Mouse (Mus musculus): ENCODE results near the gene Rab1a.

Rab1a gene

DNA sequence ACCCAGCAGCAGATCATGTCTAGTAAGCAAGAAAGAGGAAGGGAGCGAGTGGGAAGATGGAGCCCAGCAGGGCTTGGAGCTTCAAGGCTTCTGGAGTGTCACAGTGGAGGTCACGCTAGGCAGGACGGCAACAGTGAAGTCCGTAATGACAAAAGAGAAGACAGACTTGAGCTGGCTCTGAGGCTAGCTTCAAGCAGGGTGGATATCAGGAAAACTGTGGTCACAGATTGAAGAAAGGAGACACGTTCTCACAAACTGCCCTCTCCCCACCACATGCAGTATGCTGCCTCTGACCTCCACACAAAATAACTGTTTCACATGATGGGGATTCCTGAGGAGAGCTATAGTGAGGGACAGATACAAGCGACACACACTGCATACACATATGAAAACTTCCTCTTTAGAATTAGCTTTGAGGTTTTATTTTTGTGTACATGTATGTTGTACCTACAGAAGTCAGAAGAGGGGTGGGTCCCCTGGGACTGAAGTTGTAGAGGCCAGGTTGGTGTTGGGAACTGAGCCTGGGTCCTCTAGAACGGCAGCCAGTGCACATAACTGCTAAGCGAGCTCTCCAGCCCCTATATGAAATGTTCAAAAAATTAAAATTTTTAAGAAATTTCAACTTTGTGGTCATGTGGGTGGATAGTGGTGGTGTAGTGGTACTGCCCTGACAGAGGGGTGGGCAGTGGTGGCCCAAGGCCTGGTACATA lies 46.1 kb downstream of the Rab1a start:
- no peak for DNase-seq (ENCODE audit: low spot score)

DNA sequence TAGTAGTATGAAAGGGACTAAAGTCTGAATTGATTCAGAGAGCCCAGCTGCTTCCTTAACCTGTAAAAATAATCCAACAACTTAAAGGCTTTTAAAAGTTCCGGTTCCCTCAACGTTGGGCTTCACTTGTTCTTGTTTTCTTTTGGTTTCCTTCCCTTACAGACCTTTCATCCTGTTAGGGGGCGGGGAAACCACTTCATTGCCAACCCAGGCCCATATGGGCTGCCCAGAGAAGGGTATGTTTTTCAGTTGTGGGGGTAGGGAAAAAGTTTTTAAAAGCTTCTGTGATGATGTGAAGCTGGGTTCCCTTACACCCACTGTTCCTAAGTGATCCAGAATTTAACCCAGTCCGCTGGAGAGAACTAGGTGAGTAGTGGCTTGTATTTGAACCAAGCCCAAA lies 47.0 kb downstream of the Rab1a start:
- no peak for DNase-seq (ENCODE audit: low spot score)

DNA sequence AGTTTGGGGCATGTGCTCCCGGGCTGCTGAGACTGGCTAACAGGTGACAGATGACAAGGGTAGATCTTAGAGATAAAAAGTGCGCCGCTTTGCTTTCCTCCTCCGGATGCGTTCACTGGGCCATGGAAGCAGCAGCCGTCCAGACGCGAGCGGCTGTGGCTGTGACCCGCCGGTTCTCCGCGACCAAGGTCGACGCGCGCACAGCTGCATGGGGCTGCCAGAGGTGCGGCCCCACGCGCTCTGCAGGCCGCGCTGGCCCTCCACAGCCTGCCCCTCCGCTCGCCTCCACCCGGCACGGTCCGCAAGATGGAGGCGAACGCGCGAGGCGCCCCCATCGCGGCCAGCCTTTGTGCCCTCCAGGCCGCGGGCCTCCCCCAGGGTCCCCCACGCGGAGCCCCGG lies 47.6 kb downstream of the Rab1a start:
- DNase-seq (ENCODE audit: low spot score) = peak; percentile 34

DNA sequence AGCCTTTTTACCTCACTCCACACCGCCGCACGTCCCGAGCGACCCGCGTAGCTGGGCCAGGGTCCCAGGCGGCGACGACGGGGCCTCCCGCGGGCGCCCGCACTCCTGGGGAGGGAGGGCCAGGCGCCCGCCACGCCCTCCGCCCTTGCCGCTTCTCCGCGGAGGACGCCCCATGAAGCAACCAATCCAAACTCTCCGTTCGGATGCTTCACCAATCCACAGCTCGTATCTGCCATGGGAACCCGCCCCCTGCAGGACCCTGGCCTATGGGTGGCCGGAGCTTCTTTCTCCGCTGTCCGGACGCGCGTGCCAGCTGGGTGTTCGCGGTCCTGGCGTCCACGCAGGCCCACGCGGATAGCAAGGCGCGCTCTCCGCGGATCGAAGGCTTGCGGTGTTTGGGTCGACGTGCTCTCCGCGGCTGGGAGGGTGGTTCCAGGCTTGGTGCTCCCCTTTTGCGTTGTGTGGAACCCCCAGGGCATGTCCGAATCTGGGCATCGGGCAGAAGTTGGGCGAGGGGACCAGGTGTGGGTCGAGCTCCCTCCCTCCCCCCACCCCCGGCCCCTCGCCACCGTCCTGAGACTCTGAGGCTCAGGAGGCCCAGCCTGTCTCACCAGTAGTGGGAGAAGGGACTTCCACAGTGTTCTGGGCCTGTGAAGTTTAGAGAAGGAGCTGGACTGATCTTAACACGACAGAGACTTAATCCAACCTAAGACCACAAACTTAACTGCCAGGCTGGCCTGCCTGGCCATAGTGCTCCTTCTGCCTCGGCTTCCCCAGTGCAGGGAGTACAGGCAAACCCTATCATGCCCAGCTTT lies 48.3 kb downstream of the Rab1a start, which contains the start of gene Cep68:
Cep68 (minus strand) TSS at position 134 of the 815 bp plus-strand sequence.
- peak; percentile 96 for DNase-seq (ENCODE audit: low spot score)

DNA sequence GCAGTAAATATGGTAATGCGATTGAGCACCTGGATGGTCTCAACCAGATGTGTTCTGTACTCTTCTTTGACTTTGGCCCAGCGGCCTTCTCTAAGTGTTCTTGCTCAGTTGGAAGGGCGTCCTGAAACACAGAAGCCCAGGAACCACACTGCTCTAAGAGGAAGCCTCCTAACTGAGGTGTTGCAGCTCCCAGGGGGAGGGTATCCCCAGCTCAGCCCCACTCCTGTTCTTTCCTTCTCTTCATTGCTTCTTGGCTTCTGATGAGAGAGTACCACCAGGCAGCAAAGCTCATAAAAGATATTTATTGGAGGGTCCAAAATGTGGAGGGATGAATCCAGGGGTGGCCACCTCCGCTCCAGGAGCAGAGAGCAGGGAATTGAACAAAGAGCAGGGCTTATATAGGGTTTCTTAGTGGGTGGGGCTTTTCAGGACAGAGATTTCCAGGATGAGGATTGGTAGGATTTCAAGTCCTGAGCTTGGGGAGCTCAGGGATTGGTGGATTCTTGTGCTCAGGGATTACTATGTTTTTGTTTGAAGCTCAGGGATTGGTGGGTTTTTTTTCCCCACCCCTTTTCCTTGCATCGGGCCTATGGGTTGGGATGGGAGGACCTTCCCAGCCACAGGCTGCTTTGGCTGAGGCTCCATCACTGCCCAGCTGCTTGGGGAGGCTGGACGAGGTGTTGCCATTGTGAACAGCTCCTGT lies 49.4 kb downstream of the Rab1a start:
- DNase-seq (ENCODE audit: low spot score) = no peak

DNA sequence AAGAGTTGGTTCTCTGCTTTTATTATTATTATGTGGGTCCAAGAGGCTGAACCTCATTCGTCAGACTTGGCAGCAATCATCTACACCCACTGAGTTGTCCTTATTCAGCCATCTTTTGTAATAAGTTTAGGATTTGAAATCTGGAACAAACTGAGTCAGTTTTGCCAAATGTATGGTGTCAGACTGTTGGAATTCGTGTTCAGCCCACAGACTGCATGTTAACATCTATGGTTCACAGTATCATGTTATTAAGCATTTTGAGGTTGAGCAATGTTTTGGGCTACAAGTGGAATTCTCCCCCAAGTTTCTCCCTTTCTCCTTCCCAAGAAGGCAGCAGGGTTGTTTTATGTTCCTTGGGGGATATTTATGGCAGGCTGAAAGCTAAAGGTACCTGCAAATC lies 51.9 kb downstream of the Rab1a start:
- no peak for DNase-seq (ENCODE audit: low spot score)

DNA sequence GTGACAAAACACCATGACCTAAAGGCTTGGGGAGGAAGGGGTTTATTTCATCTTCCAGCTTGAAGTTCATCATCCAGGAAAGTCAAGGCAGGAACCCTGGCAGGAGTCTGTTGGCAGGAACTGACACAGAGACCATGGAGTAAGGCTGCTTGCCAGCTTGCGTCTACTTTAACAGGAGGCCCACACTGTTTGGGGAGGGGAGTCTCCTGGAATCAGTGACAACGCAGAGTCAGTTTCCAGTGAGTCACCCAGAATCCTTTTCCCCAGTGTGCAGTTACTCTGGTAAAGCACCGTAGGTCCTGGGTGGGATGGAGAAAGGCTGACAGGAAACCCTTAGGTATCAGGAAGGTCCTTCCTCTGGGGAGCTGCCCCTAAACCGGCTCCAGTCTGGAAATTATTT lies 53.6 kb downstream of the Rab1a start:
- no peak for DNase-seq (ENCODE audit: low spot score)

DNA sequence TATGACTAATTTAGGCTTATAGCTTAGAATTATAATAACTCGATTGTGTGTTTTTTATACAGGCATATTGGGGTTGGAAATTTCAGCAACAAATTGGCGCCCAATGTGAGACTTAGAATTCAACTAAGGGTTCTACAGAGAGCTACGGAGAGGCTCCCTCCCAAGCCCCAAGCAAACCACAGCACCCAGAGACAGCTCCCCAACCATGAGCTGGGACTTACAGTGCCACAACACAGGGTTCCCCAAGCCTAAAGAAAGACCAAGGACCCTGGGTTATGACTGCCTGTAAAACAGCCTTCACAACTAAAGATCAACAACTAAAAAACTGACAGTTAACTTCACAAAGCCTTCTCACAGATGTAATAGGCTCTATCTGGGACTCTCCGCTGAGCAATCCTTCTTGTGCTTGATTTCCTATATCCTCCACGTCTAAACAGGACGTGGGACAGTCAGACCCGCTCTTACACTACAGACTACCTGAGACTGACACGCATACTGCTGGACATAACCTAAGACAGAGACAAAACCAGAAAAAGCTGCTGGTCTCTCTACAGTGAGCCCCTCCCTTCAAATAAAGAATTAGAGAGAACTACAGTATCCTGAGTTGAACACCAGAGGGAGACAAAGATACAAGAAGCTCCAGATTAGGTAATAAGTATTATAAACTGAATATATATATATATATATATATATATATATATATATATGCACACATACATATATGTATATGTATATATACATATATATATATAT lies 61.6 kb downstream of the Rab1a start:
- DNase-seq (ENCODE audit: low spot score) = no peak

DNA sequence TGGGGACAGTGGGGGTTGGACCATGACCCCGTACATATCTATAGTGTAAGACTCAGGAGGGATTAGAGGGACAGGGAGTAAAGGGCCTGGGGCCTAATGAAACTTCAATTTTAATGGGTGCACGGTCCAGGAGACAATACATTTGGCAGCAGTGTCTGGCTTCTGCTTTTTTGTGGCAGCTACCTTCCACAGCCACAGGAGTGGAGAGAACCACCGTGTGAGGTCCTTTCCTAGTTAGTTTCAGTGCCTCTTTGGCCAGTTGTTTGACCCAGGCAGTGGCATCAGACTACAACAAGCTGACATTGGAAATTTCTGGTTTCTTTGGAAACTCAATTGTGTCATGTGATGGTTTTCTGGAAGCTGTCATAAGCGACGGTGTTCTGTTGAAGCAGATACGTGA lies 68.7 kb downstream of the Rab1a start:
- no peak for DNase-seq (ENCODE audit: low spot score)

DNA sequence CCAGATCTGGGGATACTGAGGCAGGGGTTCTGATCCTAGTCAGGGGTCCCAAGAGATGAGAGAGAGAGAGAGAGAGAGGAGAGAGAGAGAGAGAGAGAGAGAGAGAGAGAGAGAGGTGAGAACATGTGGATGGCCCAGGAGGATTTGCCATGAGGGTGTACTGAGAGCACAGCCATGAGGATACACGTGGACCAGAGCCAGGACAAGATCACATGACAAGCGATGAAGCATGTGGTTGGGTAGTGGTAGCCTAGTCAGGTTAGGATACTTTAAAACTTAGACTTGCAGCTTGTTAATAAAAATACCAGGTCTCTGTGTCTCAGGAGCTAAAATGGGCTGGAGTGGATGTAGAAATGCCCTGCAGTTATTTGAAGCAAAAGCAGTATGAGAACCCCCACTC lies 74.7 kb downstream of the Rab1a start:
- DNase-seq (ENCODE audit: low spot score) = no peak

All from urinary bladder, postnatal 14 days (tissue).